Mouse (Mus musculus) myocyte (in vitro differentiated cells): ENCODE results near the gene Nsmf. TPM values are rescaled to one million over a fixed set of nuclear protein-coding genes. Genes with fewer than 3 reads are reported as not detected.

Experiments used
- H3K27me3 ChIP-seq: one replicate; pipeline ENCODE4 v1.6.1; 2011; ENCODE audit not compliant: control insufficient read depth, insufficient read depth, insufficient read length
- H3K36me3 ChIP-seq: one replicate; pipeline ENCODE4 v1.6.1; 2011; ENCODE audit not compliant: control insufficient read depth, insufficient read depth
- H3K4me2 ChIP-seq: one replicate; pipeline ENCODE4 v1.6.1; 2011; ENCODE audit warnings: low read depth, control low read depth
- H3K4me3 ChIP-seq: one replicate; pipeline ENCODE4 v1.5.1; 2011; ENCODE audit warnings: mild to moderate bottlenecking, control low read depth, moderate library complexity
- H3K79me2 ChIP-seq: one replicate; pipeline ENCODE4 v1.6.1; 2011; ENCODE audit not compliant: control insufficient read depth, insufficient read depth
- H3ac ChIP-seq: one replicate; pipeline ENCODE4 v1.6.1; 2011; ENCODE audit not compliant: control insufficient read depth, insufficient read length
- CEBPB ChIP-seq: IDR thresholded peaks from 2 replicates; pipeline ENCODE4 v1.6.1; 2011; ENCODE audit warnings: mild to moderate bottlenecking, moderate library complexity; ENCODE audit not compliant: poor library complexity, insufficient read depth, severe bottlenecking
- E2F4 ChIP-seq: IDR thresholded peaks from one replicate; pipeline ENCODE4 v1.6.1; 2011; ENCODE audit warnings: mild to moderate bottlenecking, control low read depth, moderate library complexity; ENCODE audit not compliant: insufficient read depth
- MAX ChIP-seq: IDR thresholded peaks from one replicate; pipeline ENCODE4 v1.6.1; 2011; ENCODE audit warnings: low read depth, mild to moderate bottlenecking, control low read depth
- MYOD1 ChIP-seq, 3 experiments: IDR thresholded peaks; one replicate each; pipeline ENCODE4 v1.6.1; 2011; ENCODE audit warnings: control low read depth in 2 of 3, low read depth in 2 of 3, mild to moderate bottlenecking in 2 of 3, moderate library complexity in 1 of 3; ENCODE audit not compliant: insufficient read length in 2 of 3, control insufficient read depth in 1 of 3
- MYOG ChIP-seq, 3 experiments: IDR thresholded peaks; one replicate each; pipeline ENCODE4 v1.6.1; 2011; ENCODE audit warnings: control low read depth in 2 of 3, low read depth in 2 of 3, mild to moderate bottlenecking in 2 of 3; ENCODE audit not compliant: insufficient read length in 2 of 3, control insufficient read depth in 1 of 3, insufficient read depth in 1 of 3
- POLR2A ChIP-seq: IDR thresholded peaks from one replicate; pipeline ENCODE4 v1.6.1; 2011; ENCODE audit warnings: low read depth, mild to moderate bottlenecking, control low read depth, moderate library complexity; ENCODE audit not compliant: insufficient read length
- POLR2AphosphoS2 ChIP-seq: IDR thresholded peaks from one replicate; pipeline ENCODE4 v1.6.1; 2011; ENCODE audit warnings: low read depth, control low read depth; ENCODE audit not compliant: insufficient read length
- REST ChIP-seq: IDR thresholded peaks from one replicate; pipeline ENCODE4 v1.6.1; 2011; ENCODE audit warnings: mild to moderate bottlenecking, control low read depth, moderate library complexity; ENCODE audit not compliant: insufficient read depth, insufficient read length
- SRF ChIP-seq: IDR thresholded peaks from one replicate; pipeline ENCODE4 v1.6.1; 2011; ENCODE audit warnings: low read depth; ENCODE audit not compliant: control insufficient read depth, insufficient read length
- TCF12 ChIP-seq: IDR thresholded peaks from one replicate; pipeline ENCODE4 v1.6.1; 2011; ENCODE audit warnings: mild to moderate bottlenecking, control low read depth; ENCODE audit not compliant: poor library complexity, insufficient read depth, severe bottlenecking
- TCF3 ChIP-seq: IDR thresholded peaks from one replicate; pipeline ENCODE4 v1.6.1; 2011; ENCODE audit warnings: low read depth, control low read depth; ENCODE audit not compliant: insufficient read length
- USF1 ChIP-seq: IDR thresholded peaks from one replicate; pipeline ENCODE4 v1.6.1; 2011; ENCODE audit warnings: low read depth, mild to moderate bottlenecking, control low read depth, moderate library complexity
- polyA plus RNA-seq: library from polyadenylated mRNA; unstranded; fragments of >200 nt; fragmentation: generic; extraction: Trizol; gene quantifications from one replicate; pipeline ENCODE4 v1.2.1, GENCODE M21; 2012; ENCODE audit warnings: missing spikeins

Gene Nsmf
- 33.7 TPM for polyA plus RNA-seq

GRCm38 (mm10) chr2:25054221-25055067, at the start of gene Nsmf:
TSS of gene Nsmf (plus strand) at chr2:25054355.
- Histone ChIP-seq H3K36me3 (no peaks in the 10 kb centered on the region), H3K4me3 (peak within 1 kb of the TSS; percentile 70), H3K4me2 (peak within 1 kb of the TSS; percentile 94), H3K27me3 (no peaks in the 10 kb centered on the region), H3ac (peak within 1 kb of the TSS; percentile 30), H3K79me2 (peaks cover 6% of the 10 kb centered on the region)
- TF ChIP-seq MYOG (IDR thresholded peaks at IDR 0.05; ENCODE audit: control insufficient read depth in 1 of 3, insufficient read depth in 1 of 3, insufficient read length in 2 of 3, low read depth in 2 of 3), result peak in 1 of 3 experiments; percentile 17
- TF ChIP-seq POLR2AphosphoS2, result peak; percentile 93
- TF ChIP-seq TCF12, result no peak
- no peak for TF ChIP-seq SRF
- no peak for TF ChIP-seq REST
- TF ChIP-seq USF1, result no peak
- TF ChIP-seq POLR2A, result peak; percentile 98
- peak in 1 of 3 experiments; percentile 10 for TF ChIP-seq MYOD1 (IDR thresholded peaks at IDR 0.05; ENCODE audit: control insufficient read depth in 1 of 3, insufficient read length in 2 of 3, low read depth in 2 of 3)
- TF ChIP-seq TCF3, result no peak

- H3K36me3 ChIP-seq, result no peaks in the 10 kb centered on the region
- H3ac ChIP-seq, result no peak overlapping the region
- H3K79me2 ChIP-seq, result no peaks in the 10 kb centered on the region
- H3K4me2 ChIP-seq, result no peak overlapping the region
- no peaks in the 10 kb centered on the region for H3K27me3 ChIP-seq
- no peak for TF ChIP-seq USF1
- H3K4me3 ChIP-seq, result no peak overlapping the region
Measured at GRCm38 (mm10) chr2:25006767-25007166, 47.4 kb upstream of the Nsmf start.

DNA sequence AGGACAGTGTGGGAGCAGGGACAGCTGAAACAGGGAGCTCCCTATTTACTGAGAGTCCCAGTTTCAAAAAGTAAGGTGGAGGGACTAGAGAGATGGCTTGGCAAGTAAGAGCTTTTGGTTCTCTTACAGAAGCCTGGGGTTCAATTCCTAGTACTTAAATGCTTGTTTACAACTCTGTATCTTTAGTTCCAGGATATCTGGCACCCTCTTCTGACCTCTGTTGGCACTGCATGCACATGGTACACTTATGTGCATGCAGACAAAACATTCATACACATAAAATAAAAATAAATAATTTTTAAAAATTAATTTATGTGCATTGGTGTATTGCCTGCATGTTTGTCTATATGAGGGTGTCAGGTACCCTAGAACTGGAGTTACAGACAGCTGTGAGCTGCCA, 45.9 kb upstream of the Nsmf start:
- Histone ChIP-seq H3K4me3 (no peak overlapping the region), H3K36me3 (no peaks in the 10 kb centered on the region), H3K27me3 (no peaks in the 10 kb centered on the region), H3K4me2 (no peak overlapping the region), H3ac (no peak overlapping the region), H3K79me2 (no peaks in the 10 kb centered on the region)
- TF ChIP-seq TCF3 (no peak), POLR2A (no peak), SRF (no peak), POLR2AphosphoS2 (no peak), MYOD1 (IDR thresholded peaks at IDR 0.05; ENCODE audit: control insufficient read depth in 1 of 3, insufficient read length in 2 of 3, low read depth in 2 of 3) (no peak), USF1 (no peak), MAX (no peak), MYOG (IDR thresholded peaks at IDR 0.05; ENCODE audit: control insufficient read depth in 1 of 3, insufficient read depth in 1 of 3, insufficient read length in 2 of 3, low read depth in 2 of 3) (no peak), REST (no peak), CEBPB (no peak), E2F4 (no peak), TCF12 (no peak)

DNA sequence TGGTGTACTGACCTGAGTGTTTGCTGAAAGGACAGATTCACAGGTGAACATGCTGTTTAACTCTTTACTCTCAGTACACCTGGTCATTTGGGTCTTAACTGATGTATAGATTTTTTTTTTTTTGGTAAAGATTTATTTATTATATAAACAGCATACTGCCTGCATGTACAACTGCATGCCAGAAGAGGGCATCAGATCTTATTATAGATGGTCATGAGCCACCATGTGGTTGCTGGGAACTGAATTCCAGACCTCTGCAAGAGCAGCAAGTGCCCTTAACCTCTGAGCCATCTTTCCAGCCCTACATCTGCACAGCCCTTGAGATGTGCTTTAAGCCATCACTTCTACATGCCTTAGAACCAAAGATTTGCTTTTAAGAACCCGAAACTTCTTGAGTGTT, 31.5 kb upstream of the Nsmf start:
- Histone ChIP-seq H3K4me2 (no peak overlapping the region), H3K4me3 (no peak overlapping the region), H3ac (no peak overlapping the region), H3K27me3 (no peaks in the 10 kb centered on the region), H3K79me2 (no peaks in the 10 kb centered on the region), H3K36me3 (no peaks in the 10 kb centered on the region)
- no peak for TF ChIP-seq TCF12
- TF ChIP-seq USF1, result no peak
- no peak for TF ChIP-seq MYOD1 (IDR thresholded peaks at IDR 0.05; ENCODE audit: control insufficient read depth in 1 of 3, insufficient read length in 2 of 3, low read depth in 2 of 3)
- TF ChIP-seq CEBPB, result no peak
- TF ChIP-seq REST, result no peak
- no peak for TF ChIP-seq POLR2A

- no peaks in the 10 kb centered on the region for H3K36me3 ChIP-seq
- H3K79me2 ChIP-seq, result no peaks in the 10 kb centered on the region
- H3K27me3 ChIP-seq, result no peaks in the 10 kb centered on the region
- no peak overlapping the region for H3K4me3 ChIP-seq
- no peak overlapping the region for H3K4me2 ChIP-seq
- TF ChIP-seq MAX (no peak), REST (no peak), MYOD1 (IDR thresholded peaks at IDR 0.05; ENCODE audit: control insufficient read depth in 1 of 3, insufficient read length in 2 of 3, low read depth in 2 of 3) (no peak), MYOG (IDR thresholded peaks at IDR 0.05; ENCODE audit: control insufficient read depth in 1 of 3, insufficient read depth in 1 of 3, insufficient read length in 2 of 3, low read depth in 2 of 3) (no peak), USF1 (no peak), POLR2A (no peak), TCF3 (no peak), POLR2AphosphoS2 (no peak), CEBPB (no peak), E2F4 (no peak), TCF12 (no peak), SRF (no peak)
- H3ac ChIP-seq, result no peak overlapping the region
Measured at GRCm38 (mm10) chr2:25025109-25025508, 29.0 kb upstream of the Nsmf start.
